Mouse (Mus musculus): ENCODE measurements around the gene Nle1. TPM values are rescaled to one million over a fixed set of nuclear protein-coding genes. Genes with fewer than 3 reads are reported as not detected.

Gene Nle1
- total and polyA plus RNA-seq, 3 experiments, result 97.3 to 103 TPM; not detected in 1

- H3K9me3 ChIP-seq (replicated peaks; ENCODE audit: insufficient read depth, low read length), result no peaks in the 10 kb centered on the region
- no peaks in the 10 kb centered on the region for H3K79me2 ChIP-seq (ENCODE audit: control insufficient read depth, insufficient read depth, low read length, poor library complexity)
- H3K9ac ChIP-seq (ENCODE audit: control insufficient read depth, low read depth, low read length, poor library complexity, severe bottlenecking), result no peak overlapping the region
- peaks cover 2 to 4% of the 10 kb centered on the region in 2 experiments; a peak in 3 of 4 replicates for H3K27me3 ChIP-seq (ENCODE audit: control insufficient read depth in 1 of 2, insufficient read depth in 2 of 2, low read length in 2 of 2)
- DNase-seq (ENCODE audit: low read depth, low spot score), result no peak
- no peaks in the 10 kb centered on the region for H3K4me1 ChIP-seq (ENCODE audit: control insufficient read depth in 1 of 2, insufficient read depth in 2 of 2, low read length in 2 of 2)
- no peak overlapping the region for H3K27ac ChIP-seq (ENCODE audit: control insufficient read depth, low read depth, low read length)
- H3K36me3 ChIP-seq (ENCODE audit: control insufficient read depth in 1 of 2, insufficient read depth in 2 of 2, low read length in 2 of 2), result no peaks in the 10 kb centered on the region; a peak in 1 of 4 replicates
- no peak for TF ChIP-seq USF2 (IDR thresholded peaks at IDR 0.05; ENCODE audit: borderline replicate concordance in 1 of 2, insufficient read depth in 1 of 2, low read depth in 1 of 2, low read length in 2 of 2)
- TF ChIP-seq RCOR1 (IDR thresholded peaks at IDR 0.05; ENCODE audit: low read depth, low read length), result no peak
- TF ChIP-seq CHD2 (IDR thresholded peaks at IDR 0.05; ENCODE audit: low read length), result no peak
- TF ChIP-seq E2F4 (IDR thresholded peaks at IDR 0.05; ENCODE audit: borderline replicate concordance, low read depth, low read length), result no peak
- TF ChIP-seq POLR2AphosphoS2 (IDR thresholded peaks at IDR 0.05; ENCODE audit: low read length), result no peak
- no peak for TF ChIP-seq ZNF384 (IDR thresholded peaks at IDR 0.05; ENCODE audit: low read depth, low read length)
- no peak for TF ChIP-seq MAZ (IDR thresholded peaks at IDR 0.05; ENCODE audit: low read depth, low read length)
- TF ChIP-seq JUND (IDR thresholded peaks at IDR 0.05; ENCODE audit: low read depth, low read length), result no peak
- no peak overlapping the region for H3K4me3 ChIP-seq (ENCODE audit: control insufficient read depth in 1 of 2, insufficient read depth in 1 of 2, low read depth in 2 of 2, low read length in 2 of 2)
These were observed 37.4 kb upstream of the Nle1 start for GRCm38 (mm10) chr11:82945636-82946035.

- no peak overlapping the region for H3K4me3 ChIP-seq (ENCODE audit: control insufficient read depth in 1 of 2, insufficient read depth in 1 of 2, low read depth in 2 of 2, low read length in 2 of 2)
- no peak overlapping the region for H3K9ac ChIP-seq (ENCODE audit: control insufficient read depth, low read depth, low read length, poor library complexity, severe bottlenecking)
- TF ChIP-seq EP300 (IDR thresholded peaks at IDR 0.05; ENCODE audit: low read depth in 1 of 2, low read length in 2 of 2) (no peak), SMC3 (IDR thresholded peaks at IDR 0.05; ENCODE audit: low read depth, low read length) (no peak), TAL1 (IDR thresholded peaks at IDR 0.05; ENCODE audit: low read length) (no peak), RAD21 (IDR thresholded peaks at IDR 0.05; ENCODE audit: low read depth, low read length) (no peak), MAX (IDR thresholded peaks at IDR 0.05; ENCODE audit: low read length) (no peak), JUND (IDR thresholded peaks at IDR 0.05; ENCODE audit: low read depth, low read length) (no peak), SIN3A (IDR thresholded peaks at IDR 0.05; ENCODE audit: low read length) (no peak), HCFC1 (IDR thresholded peaks at IDR 0.05; ENCODE audit: low read depth, low read length) (no peak), RCOR1 (IDR thresholded peaks at IDR 0.05; ENCODE audit: low read depth, low read length) (no peak), ZKSCAN1 (IDR thresholded peaks at IDR 0.05; ENCODE audit: low read depth, low read length) (no peak), ETS1 (IDR thresholded peaks at IDR 0.05; ENCODE audit: low read depth, low read length) (no peak), BHLHE40 (IDR thresholded peaks at IDR 0.05; ENCODE audit: borderline replicate concordance, low read depth, low read length) (no peak), NELFE (IDR thresholded peaks at IDR 0.05; ENCODE audit: low read depth, low read length) (no peak), E2F4 (IDR thresholded peaks at IDR 0.05; ENCODE audit: borderline replicate concordance, low read depth, low read length) (no peak), MAFK (IDR thresholded peaks at IDR 0.05; ENCODE audit: borderline replicate concordance, low read depth, low read length) (no peak)
- no peak overlapping the region for H3K27ac ChIP-seq (ENCODE audit: control insufficient read depth, low read depth, low read length)
- H3K9me3 ChIP-seq (replicated peaks; ENCODE audit: insufficient read depth, low read length), result no peaks in the 10 kb centered on the region
- no peak for DNase-seq (ENCODE audit: low read depth, low spot score)
- H3K79me2 ChIP-seq (ENCODE audit: control insufficient read depth, insufficient read depth, low read length, poor library complexity), result no peaks in the 10 kb centered on the region
- no peaks in the 10 kb centered on the region for H3K4me1 ChIP-seq (ENCODE audit: control insufficient read depth in 1 of 2, insufficient read depth in 2 of 2, low read length in 2 of 2)
- peaks cover 2 to 4% of the 10 kb centered on the region in 2 experiments; a peak in 3 of 4 replicates for H3K27me3 ChIP-seq (ENCODE audit: control insufficient read depth in 1 of 2, insufficient read depth in 2 of 2, low read length in 2 of 2)
- no peaks in the 10 kb centered on the region for H3K36me3 ChIP-seq (ENCODE audit: control insufficient read depth in 1 of 2, insufficient read depth in 2 of 2, low read length in 2 of 2)
These were observed 35.1 kb upstream of the Nle1 start for GRCm38 (mm10) chr11:82943336-82943735.

Data from MEL (cell line).